In the genomic region with DNA sequence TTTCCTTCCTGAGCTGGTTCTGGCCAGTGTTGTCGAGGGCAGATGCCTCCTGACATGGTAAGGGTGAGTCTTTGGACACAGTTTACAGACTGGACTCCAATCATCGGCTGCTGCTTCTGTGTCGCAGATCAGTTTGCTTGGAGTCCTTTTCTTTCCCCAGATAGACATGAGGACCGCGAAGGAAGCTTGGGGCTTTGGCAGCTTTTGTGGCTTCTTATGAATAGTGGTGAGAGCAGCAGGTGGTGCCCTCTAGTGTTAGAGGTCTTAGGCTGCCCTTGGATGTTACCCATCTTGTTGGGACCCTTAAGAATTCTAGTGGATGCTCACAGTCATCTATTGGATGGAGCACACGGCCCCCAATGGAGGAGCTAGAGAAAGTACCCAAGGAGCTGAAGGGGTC, we compare ENCODE assay signal across 9 mouse cellular contexts. TPM values are rescaled to one million over a fixed set of nuclear protein-coding genes. Genes with fewer than 3 reads are reported as not detected.
DNase-seq lines count a peak whose midpoint lies in the region; ATAC-seq and TF ChIP-seq lines count a peak whose summit lies in the region.
"Had no signal": no experiment of that assay in that cellular context is flagged by ENCODE, and none has a peak within 500 bp of the region (broad histone marks: within the 10 kb centered on the region; RNA-seq: fewer than 3 reads in every experiment).

No protein-coding gene starts in this region.

- no peaks in the 10 kb centered on the region for H3K27me3 ChIP-seq in forebrain, postnatal 0 days (ENCODE audit: insufficient read depth, low read length)
- H3K27me3 ChIP-seq in forebrain, embryonic 15.5 days = no peaks in the 10 kb centered on the region
- H3K27me3 ChIP-seq: hindbrain, embryonic 15.5 days had no signal

- WGBS in forebrain, postnatal 0 days = 59% methylated on average over 6 of the region's 6 CpGs
- 57% methylated on average over 6 of the region's 6 CpGs for WGBS in forebrain, embryonic 15.5 days

- peak; percentile 51 for ATAC-seq in forebrain, postnatal 0 days
- ATAC-seq in forebrain, embryonic 15.5 days (replicated peaks) = no peak
- ATAC-seq in hematopoietic stem cell, adult 5-6 weeks (replicated peaks in 1 of 2; ENCODE audit: insufficient read depth in 1 of 2, low FRiP score in 2 of 2, low TSS enrichment in 1 of 2, low read depth in 1 of 2, poor library complexity in 2 of 2, severe bottlenecking in 2 of 2) = peak; percentile 86 to 88

- no peaks in the 10 kb centered on the region for H3K4me1 ChIP-seq in forebrain, postnatal 0 days (ENCODE audit: insufficient read depth)
- no peaks in the 10 kb centered on the region for H3K4me1 ChIP-seq in forebrain, embryonic 15.5 days

- peak; percentile 57 for TF ChIP-seq CTCF in forebrain, postnatal 0 days (IDR thresholded peaks at IDR 0.05; ENCODE audit: low read depth)

- H3K36me3 ChIP-seq in forebrain, postnatal 0 days (ENCODE audit: insufficient read depth) = no peaks in the 10 kb centered on the region
- no peaks in the 10 kb centered on the region for H3K36me3 ChIP-seq in forebrain, embryonic 15.5 days
- H3K36me3 ChIP-seq: hindbrain, embryonic 15.5 days had no signal

- H3K9me3 ChIP-seq in forebrain, postnatal 0 days (ENCODE audit: low read length) = no peaks in the 10 kb centered on the region
- H3K9me3 ChIP-seq in forebrain, embryonic 15.5 days = no peaks in the 10 kb centered on the region
- H3K9me3 ChIP-seq: hindbrain, embryonic 15.5 days had no signal

- H3K4me2 ChIP-seq in forebrain, postnatal 0 days (ENCODE audit: low read depth) = no peak overlapping the region
- no peak overlapping the region for H3K4me2 ChIP-seq in forebrain, embryonic 15.5 days (replicated peaks)
- H3K4me2 ChIP-seq: hindbrain, embryonic 15.5 days had no signal

- no peak overlapping the region for H3K9ac ChIP-seq in forebrain, postnatal 0 days
- H3K9ac ChIP-seq in forebrain, embryonic 15.5 days (replicated peaks) = no peak overlapping the region
- H3K9ac ChIP-seq: hindbrain, embryonic 15.5 days had no signal

- intact Hi-C loops in left cerebral cortex, postnatal 4 days (cut with DNase I) = no loop called here

- no peak overlapping the region for H3K27ac ChIP-seq in forebrain, postnatal 0 days (ENCODE audit: low read depth, low read length)
- no peak overlapping the region for H3K27ac ChIP-seq in forebrain, embryonic 15.5 days (replicated peaks)
- H3K27ac ChIP-seq: hindbrain, embryonic 15.5 days had no signal

- peak; percentile 65 for DNase-seq in forebrain, postnatal 0 days
- peak; percentile 15 for DNase-seq in urinary bladder, postnatal 14 days (ENCODE audit: low spot score)
- no peak for DNase-seq in urinary bladder, postnatal 36 days (ENCODE audit: low spot score in 2 of 2)
- DNase-seq in left cerebral cortex, postnatal 4 days = peak; percentile 52
- DNase-seq in right cerebral cortex, postnatal 14 days = peak; percentile 52
- no peak for DNase-seq in testis, postnatal 14 days (ENCODE audit: low spot score)

- H3K4me3 ChIP-seq in forebrain, postnatal 0 days (ENCODE audit: low read depth, low read length) = no peak overlapping the region
- H3K4me3 ChIP-seq in forebrain, embryonic 15.5 days = no peak overlapping the region
- H3K4me3 ChIP-seq: hindbrain, embryonic 15.5 days had no signal

RNA-seq across cellular contexts. Expression of a gene that starts 13.3 kb away (rescaled TPM):
- total RNA-seq in forebrain, postnatal 0 days (2014; rRNA removed) = 2.2 and 5.0 TPM in 2 replicates
- 0.36 and 0.81 TPM in 2 replicates for polyA plus RNA-seq in forebrain, postnatal 0 days (2015; fragmentation: Nextera tagmentation; extraction: Ambion mirVana)
- 0.15 and 0.49 TPM in 2 replicates for polyA plus RNA-seq in forebrain, embryonic 15.5 days (2015; fragmentation: Nextera tagmentation; extraction: Ambion mirVana)
- 6.7 and 10.2 TPM in 2 replicates for total RNA-seq in hematopoietic stem cell, adult 5-6 weeks (2017)
- 1 to 10 TPM; 1.0 to 1.4 TPM for total RNA-seq in left cerebral cortex, postnatal 4 days (2021)

RNA-seq across cellular contexts. Expression of a gene that starts 46.8 kb away (rescaled TPM):
- total RNA-seq in forebrain, postnatal 0 days (2014; rRNA removed) = 230 and 256 TPM in 2 replicates
- 156 and 192 TPM in 2 replicates for polyA plus RNA-seq in forebrain, postnatal 0 days (2015; fragmentation: Nextera tagmentation; extraction: Ambion mirVana)
- polyA plus RNA-seq in forebrain, embryonic 15.5 days (2015; fragmentation: Nextera tagmentation; extraction: Ambion mirVana) = 162 and 176 TPM in 2 replicates
- 175 and 185 TPM in 2 replicates for total RNA-seq in hematopoietic stem cell, adult 5-6 weeks (2017)
- 100 to 1,000 TPM; 200 to 204 TPM for total RNA-seq in left cerebral cortex, postnatal 4 days (2021)

Comparison
In these comparisons a context has a peak if more than half of its experiments do, and no peak if none do; other contexts are left out.
1. DNase-seq: peak in forebrain, postnatal 0 days (single experiment), urinary bladder, postnatal 14 days (single experiment), left cerebral cortex, postnatal 4 days (single experiment) and right cerebral cortex, postnatal 14 days (single experiment); none in urinary bladder, postnatal 36 days (0 of 2) and testis, postnatal 14 days (single experiment).